Mouse (Mus musculus) erythroblast, embryonic 14.5 days (primary cell): ENCODE data around the gene Spats2l. TPM values are rescaled to one million over a fixed set of nuclear protein-coding genes. Genes with fewer than 3 reads are reported as not detected.

Experiments
- H3K27me3 ChIP-seq: 2 replicates; pipeline ENCODE4 v1.6.1; 2012; ENCODE audit warnings: inconsistent platforms; ENCODE audit not compliant: control insufficient read depth
- H3K36me3 ChIP-seq: 2 replicates; pipeline ENCODE4 v1.6.1; 2012; ENCODE audit warnings: mild to moderate bottlenecking, inconsistent platforms; ENCODE audit not compliant: control insufficient read depth
- H3K4me1 ChIP-seq: 2 replicates; pipeline ENCODE4 v1.6.1; 2012; ENCODE audit warnings: inconsistent platforms; ENCODE audit not compliant: control insufficient read depth
- H3K4me3 ChIP-seq: replicated peaks from 2 replicates; pipeline ENCODE3; 2012; ENCODE audit warnings: moderate library complexity, mild to moderate bottlenecking, inconsistent platforms
- H3K9me3 ChIP-seq: 2 replicates; pipeline ENCODE4 v1.6.1; 2012; ENCODE audit warnings: low read length, inconsistent platforms, mixed read lengths; ENCODE audit not compliant: control insufficient read depth
- GATA1 ChIP-seq: IDR thresholded peaks from 2 replicates; pipeline ENCODE4 v1.6.1; 2012; ENCODE audit warnings: low read length, inconsistent platforms, mixed read lengths
- TAL1 ChIP-seq: IDR thresholded peaks from 3 replicates; pipeline ENCODE4 v1.6.1; 2012; ENCODE audit warnings: low read length, inconsistent platforms, mixed read lengths
- polyA plus RNA-seq: library from polyadenylated mRNA; stranded (reverse); fragments of >175 nt; gene quantifications from 2 replicates; pipeline ENCODE4 v1.2.3, GENCODE M21; 2012

The Spats2l gene
- polyA plus RNA-seq, 1 experiment, result not detected

GRCm38 (mm10) chr1:57942215-57942614 lies 168.3 kb downstream of the Spats2l start:
- Histone ChIP-seq H3K27me3 (no peaks in the 10 kb centered on the region), H3K9me3 (no peaks in the 10 kb centered on the region), H3K36me3 (peaks cover 2% of the 10 kb centered on the region; the same call in 1 of the 2 replicates), H3K4me3 (no peak overlapping the region), H3K4me1 (no peaks in the 10 kb centered on the region)
- TF ChIP-seq TAL1, result no peak
- no peak for TF ChIP-seq GATA1

GRCm38 (mm10) chr1:57947552-57948347 lies 173.8 kb downstream of the Spats2l start:
- Histone ChIP-seq H3K4me1 (no peaks in the 10 kb centered on the region), H3K4me3 (no peak overlapping the region), H3K27me3 (no peaks in the 10 kb centered on the region), H3K36me3 (peaks cover 2% of the 10 kb centered on the region; the same call in 1 of the 2 replicates), H3K9me3 (no peaks in the 10 kb centered on the region)
- TF ChIP-seq GATA1, result no peak
- no peak for TF ChIP-seq TAL1

- no peaks in the 10 kb centered on the region for H3K27me3 ChIP-seq
- H3K36me3 ChIP-seq, result no peaks in the 10 kb centered on the region; the same call in 1 of the 2 replicates
- H3K9me3 ChIP-seq, result no peaks in the 10 kb centered on the region
- H3K4me1 ChIP-seq, result no peaks in the 10 kb centered on the region
- TF ChIP-seq GATA1 (no peak), TAL1 (no peak)
- no peak overlapping the region for H3K4me3 ChIP-seq
Observed at GRCm38 (mm10) chr1:57949195-57949594, 175.2 kb downstream of the Spats2l start.

GRCm38 (mm10) chr1:57949716-57950115 lies 175.8 kb downstream of the Spats2l start:
- Histone ChIP-seq H3K4me3 (no peak overlapping the region), H3K9me3 (no peaks in the 10 kb centered on the region), H3K4me1 (no peaks in the 10 kb centered on the region), H3K27me3 (no peaks in the 10 kb centered on the region), H3K36me3 (peaks cover 2% of the 10 kb centered on the region; the same call in 1 of the 2 replicates)
- TF ChIP-seq TAL1 (no peak), GATA1 (no peak)

- Histone ChIP-seq H3K36me3 (peaks cover 8% of the 10 kb centered on the region), H3K9me3 (no peaks in the 10 kb centered on the region), H3K4me1 (no peaks in the 10 kb centered on the region), H3K4me3 (no peak overlapping the region), H3K27me3 (no peaks in the 10 kb centered on the region)
- TF ChIP-seq GATA1, result no peak
- no peak for TF ChIP-seq TAL1
Observed at GRCm38 (mm10) chr1:57952509-57952908, 178.5 kb downstream of the Spats2l start.

- Histone ChIP-seq H3K4me1 (no peaks in the 10 kb centered on the region), H3K36me3 (peaks cover 8% of the 10 kb centered on the region), H3K27me3 (no peaks in the 10 kb centered on the region), H3K9me3 (no peaks in the 10 kb centered on the region), H3K4me3 (no peak overlapping the region)
- no peak for TF ChIP-seq GATA1
- TF ChIP-seq TAL1, result no peak
Observed at GRCm38 (mm10) chr1:57953586-57954375, 179.8 kb downstream of the Spats2l start.

GRCm38 (mm10) chr1:57954376-57954765 lies 180.4 kb downstream of the Spats2l start:
- Histone ChIP-seq H3K4me1 (no peaks in the 10 kb centered on the region), H3K36me3 (peaks cover 12% of the 10 kb centered on the region), H3K9me3 (no peaks in the 10 kb centered on the region), H3K4me3 (no peak overlapping the region), H3K27me3 (no peaks in the 10 kb centered on the region)
- TF ChIP-seq TAL1, result no peak
- no peak for TF ChIP-seq GATA1

- peaks cover 13% of the 10 kb centered on the region for H3K36me3 ChIP-seq
- TF ChIP-seq TAL1, result no peak
- no peak for TF ChIP-seq GATA1
- H3K9me3 ChIP-seq, result no peaks in the 10 kb centered on the region
- H3K4me3 ChIP-seq, result no peak overlapping the region
- H3K4me1 ChIP-seq, result no peaks in the 10 kb centered on the region
- H3K27me3 ChIP-seq, result no peaks in the 10 kb centered on the region
Observed at GRCm38 (mm10) chr1:57955774-57956173, 181.8 kb downstream of the Spats2l start.
